Mouse (Mus musculus) midbrain, embryonic 10.5 days (tissue): ENCODE measurements around the gene Tmed2. TPM values are rescaled to one million over a fixed set of nuclear protein-coding genes. Genes with fewer than 3 reads are reported as not detected.

Source experiments
- DNase-seq: peaks from one replicate; pipeline ENCODE4 v3.0.0-alpha.2; 2017; ENCODE audit warnings: low spot score
- H3K27ac ChIP-seq: fragments of 300-500 bp; sonication (generic); replicated peaks from 2 replicates; pipeline ENCODE4 v1.5.1; 2016; ENCODE audit warnings: mild to moderate bottlenecking
- H3K27me3 ChIP-seq: fragments of 300-500 bp; sonication (generic); 2 replicates; pipeline ENCODE4 v1.6.1; 2016; ENCODE audit warnings: low read depth, mild to moderate bottlenecking; ENCODE audit not compliant: poor library complexity, severe bottlenecking
- H3K36me3 ChIP-seq: fragments of 300-500 bp; sonication (generic); 2 replicates; pipeline ENCODE4 v1.6.1; 2016; ENCODE audit warnings: mild to moderate bottlenecking, moderate library complexity
- H3K4me1 ChIP-seq: fragments of 300-500 bp; sonication (generic); 2 replicates; pipeline ENCODE4 v1.6.1; 2016
- H3K4me3 ChIP-seq: fragments of 300-500 bp; sonication (generic); 2 replicates; pipeline ENCODE4 v1.5.1; 2016; ENCODE audit warnings: mild to moderate bottlenecking, moderate library complexity
- H3K9me3 ChIP-seq: fragments of 300-500 bp; sonication (generic); replicated peaks from 2 replicates; pipeline ENCODE4 v1.6.1; 2016; ENCODE audit warnings: mild to moderate bottlenecking
- WGBS: fragments of 180-500 bp; shearing (Covaris S2); methylation state at CpG from one replicate; pipeline ENCODE4 v1.1.7; 2016; 5-methylcytosine and 5-hydroxymethylcytosine counted together
- polyA plus RNA-seq: library from polyadenylated mRNA; unstranded; fragments of >200 nt; fragmentation: Nextera tagmentation; extraction: Ambion mirVana; gene quantifications from 2 replicates; pipeline ENCODE4 v1.2.1, GENCODE M21; 2016

Gene Tmed2
- polyA plus RNA-seq, 1 experiment from 2014 or later = 495 TPM

DNA sequence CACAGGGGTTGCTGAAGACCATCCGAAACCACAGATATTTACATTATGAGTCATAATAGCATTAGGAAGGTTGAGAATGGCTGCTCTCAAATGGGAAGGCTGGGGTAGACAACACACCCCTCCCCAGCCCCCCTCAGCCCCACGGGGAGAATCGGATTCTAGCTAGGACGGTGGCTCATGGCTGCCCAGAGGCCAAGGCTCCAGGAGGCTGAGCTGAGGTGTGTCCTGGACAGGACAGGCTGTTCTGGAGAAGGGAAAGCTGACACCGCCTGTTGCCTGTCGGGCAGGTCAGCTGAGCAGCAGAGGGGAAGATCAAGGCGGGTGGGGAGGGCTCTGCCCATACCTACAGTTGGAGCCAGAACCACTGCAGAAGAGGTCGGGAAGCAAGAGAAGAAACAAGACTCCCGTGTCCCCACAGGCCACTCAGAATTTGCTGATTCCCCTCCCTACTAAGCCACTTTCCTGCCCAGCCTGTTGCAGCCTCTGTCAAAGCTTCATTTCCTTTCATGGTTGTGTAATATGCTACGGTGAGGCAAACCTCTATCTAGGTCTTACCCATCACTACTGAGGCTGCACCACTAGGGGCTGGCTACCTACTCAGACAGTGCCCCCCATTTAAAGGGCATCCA is 33.6 kb upstream of the Tmed2 start:
- WGBS = 86% methylated on average over 10 of the region's 10 CpGs
- no peak overlapping the region for H3K27ac ChIP-seq
- no peak for DNase-seq
- H3K9me3 ChIP-seq = no peaks in the 10 kb centered on the region
- no peaks in the 10 kb centered on the region for H3K4me1 ChIP-seq
- no peaks in the 10 kb centered on the region for H3K27me3 ChIP-seq
- peaks cover 96% of the 10 kb centered on the region for H3K36me3 ChIP-seq
- no peak overlapping the region for H3K4me3 ChIP-seq

DNA sequence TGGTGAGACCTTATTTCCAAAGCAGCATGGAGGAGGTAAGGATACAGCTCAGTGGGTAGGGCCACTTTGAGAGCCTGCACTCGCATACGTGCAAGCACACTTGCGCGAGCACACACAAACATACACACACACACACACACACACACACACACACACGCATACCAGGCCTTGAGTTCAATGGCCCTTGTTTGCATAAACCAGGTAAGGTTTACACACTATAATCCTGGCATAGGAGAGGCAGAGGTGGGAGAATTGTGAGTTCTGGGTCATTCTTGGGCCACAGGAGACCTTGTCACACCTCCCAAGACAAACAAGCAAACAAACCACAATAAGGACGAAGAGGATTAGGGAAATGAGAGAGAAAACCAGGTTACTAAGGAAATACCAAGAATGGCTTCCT is 31.3 kb upstream of the Tmed2 start:
- H3K4me3 ChIP-seq = no peak overlapping the region
- no peak overlapping the region for H3K27ac ChIP-seq
- WGBS = 92% methylated on average over 6 of the region's 6 CpGs
- H3K9me3 ChIP-seq = no peaks in the 10 kb centered on the region
- no peaks in the 10 kb centered on the region for H3K27me3 ChIP-seq
- DNase-seq = no peak
- H3K4me1 ChIP-seq = no peaks in the 10 kb centered on the region
- peaks cover 96% of the 10 kb centered on the region for H3K36me3 ChIP-seq

DNA sequence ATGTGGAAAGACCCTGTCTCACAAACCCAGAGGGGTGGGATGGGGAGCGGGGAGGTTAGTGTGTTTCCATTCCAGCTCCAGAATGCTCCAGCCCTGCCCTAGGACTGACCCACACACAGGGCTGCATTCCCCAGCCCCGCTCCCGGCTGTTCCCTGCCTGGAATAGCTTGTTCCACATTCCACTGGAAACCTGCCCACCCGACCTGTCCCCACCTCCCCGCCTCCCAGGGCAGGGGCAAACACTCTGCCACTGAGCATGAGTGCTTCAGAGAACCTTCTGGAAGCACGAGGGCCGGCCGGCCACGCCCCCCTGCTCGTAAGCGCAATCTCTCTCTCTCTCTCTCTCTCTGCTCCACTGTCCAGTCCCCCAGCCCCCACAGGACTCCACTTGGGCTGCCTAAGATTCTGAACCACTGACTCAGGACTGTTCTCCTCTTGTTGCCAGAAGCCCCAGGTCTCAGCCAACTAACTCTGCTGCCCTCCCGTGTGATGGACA is 30.7 kb upstream of the Tmed2 start:
- Histone ChIP-seq H3K27me3 (no peaks in the 10 kb centered on the region), H3K4me1 (no peaks in the 10 kb centered on the region), H3K27ac (no peak overlapping the region), H3K9me3 (no peaks in the 10 kb centered on the region), H3K36me3 (peaks cover 96% of the 10 kb centered on the region), H3K4me3 (no peak overlapping the region)
- DNase-seq = no peak
- 80% methylated on average over 12 of the region's 12 CpGs for WGBS

DNA sequence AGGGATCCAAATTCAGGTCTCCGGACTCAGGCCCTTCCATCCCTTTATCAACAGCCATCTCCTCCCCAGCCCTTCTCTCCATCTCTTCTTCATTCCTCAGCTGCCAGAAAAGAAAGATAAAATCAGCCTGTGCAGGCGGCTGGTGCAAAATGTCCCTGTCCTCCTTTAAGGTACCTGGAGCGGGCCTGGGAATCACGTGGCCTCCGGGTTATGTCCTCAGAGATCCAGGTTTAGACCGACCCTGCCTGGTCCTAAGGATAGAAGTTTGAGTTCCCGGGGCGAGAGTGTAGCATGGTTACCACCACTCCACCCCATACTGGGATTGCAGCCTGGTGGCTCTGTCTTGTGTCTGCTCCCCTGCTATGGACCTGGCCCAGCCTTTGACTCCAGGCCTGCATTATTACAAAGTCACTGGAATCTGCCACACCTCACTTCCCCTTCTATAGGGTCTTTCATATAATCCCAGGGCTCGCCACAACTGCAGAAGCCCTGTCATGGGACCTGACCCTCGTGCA is 29.9 kb upstream of the Tmed2 start:
- Histone ChIP-seq H3K36me3 (peaks cover 96% of the 10 kb centered on the region), H3K9me3 (no peaks in the 10 kb centered on the region), H3K4me3 (no peak overlapping the region), H3K27me3 (no peaks in the 10 kb centered on the region), H3K27ac (no peak overlapping the region), H3K4me1 (no peaks in the 10 kb centered on the region)
- WGBS = 88% methylated on average over 10 of the region's 10 CpGs
- DNase-seq = no peak

DNA sequence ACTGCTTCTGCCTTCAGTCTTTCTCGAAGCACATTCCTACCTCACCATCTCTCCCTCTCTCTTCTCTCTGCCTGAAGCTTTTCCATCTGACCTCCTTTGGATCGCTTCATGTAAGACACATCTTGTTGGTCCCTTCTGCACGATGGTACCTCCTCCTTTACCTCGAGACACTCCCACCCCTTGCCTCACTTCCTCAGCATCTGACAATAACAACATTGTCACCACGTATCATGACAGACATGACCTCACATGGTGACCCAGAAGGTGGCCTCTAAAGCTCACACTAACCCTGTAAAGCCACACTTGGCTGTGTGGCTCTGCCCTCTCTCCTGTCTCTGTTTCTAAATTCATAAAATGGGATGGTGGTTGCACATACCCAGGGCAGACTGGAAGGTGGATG is 24.7 kb upstream of the Tmed2 start:
- H3K36me3 ChIP-seq = peaks cover 95% of the 10 kb centered on the region
- H3K9me3 ChIP-seq = no peaks in the 10 kb centered on the region
- no peaks in the 10 kb centered on the region for H3K27me3 ChIP-seq
- no peak for DNase-seq
- H3K27ac ChIP-seq = no peak overlapping the region
- 88% methylated on average over 5 of the region's 5 CpGs for WGBS
- no peak overlapping the region for H3K4me3 ChIP-seq
- peaks cover 4% of the 10 kb centered on the region; the same call in 1 of the 2 replicates for H3K4me1 ChIP-seq

DNA sequence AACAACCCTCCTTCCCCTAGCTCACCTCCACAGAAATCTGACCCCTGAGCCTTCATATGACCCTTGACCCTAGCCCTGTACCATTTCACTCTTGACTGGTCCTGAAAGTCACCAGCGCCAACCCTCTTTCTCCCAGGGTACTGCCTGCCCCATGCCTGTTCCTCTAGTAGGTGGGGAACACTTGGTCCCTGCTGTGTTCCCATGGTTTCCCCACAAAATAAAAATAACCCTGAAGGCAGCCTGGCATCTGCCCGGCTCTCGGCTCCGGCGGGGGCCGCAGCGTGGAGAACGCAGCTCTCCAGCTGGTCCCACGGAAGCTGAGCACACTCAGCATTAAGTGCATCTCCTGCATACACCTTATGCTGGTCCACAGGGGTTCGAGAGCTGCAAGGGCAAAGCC is 21.8 kb upstream of the Tmed2 start:
- WGBS = 79% methylated on average over 10 of the region's 10 CpGs
- Histone ChIP-seq H3K36me3 (peaks cover 86% of the 10 kb centered on the region), H3K27me3 (no peaks in the 10 kb centered on the region), H3K4me1 (peaks cover 4% of the 10 kb centered on the region; the same call in 1 of the 2 replicates), H3K4me3 (no peak overlapping the region), H3K27ac (no peak overlapping the region), H3K9me3 (no peaks in the 10 kb centered on the region; the same call in 1 of the 2 replicates)
- no peak for DNase-seq

DNA sequence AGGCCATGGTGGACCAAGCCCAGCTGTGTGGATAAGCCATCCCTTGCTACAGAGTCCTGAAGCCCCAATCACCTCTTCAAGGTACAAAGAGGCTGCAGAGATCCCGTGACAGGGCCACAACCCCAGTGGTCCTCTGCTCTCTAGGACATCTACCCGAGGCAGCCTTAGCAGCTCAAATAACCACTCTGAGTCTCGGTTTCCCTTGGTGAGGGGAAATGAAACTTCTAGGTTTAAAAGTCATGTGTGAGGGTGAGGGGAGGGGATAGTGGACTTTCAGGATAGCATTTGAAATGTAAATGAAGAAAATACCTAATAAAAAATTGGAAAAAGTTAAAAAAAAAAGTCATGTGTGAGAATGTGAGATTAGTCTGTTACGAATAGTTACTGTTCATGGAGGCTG is 18.9 kb upstream of the Tmed2 start:
- 83% methylated on average over 4 of the region's 4 CpGs for WGBS
- H3K36me3 ChIP-seq = peaks cover 85% of the 10 kb centered on the region

DNA sequence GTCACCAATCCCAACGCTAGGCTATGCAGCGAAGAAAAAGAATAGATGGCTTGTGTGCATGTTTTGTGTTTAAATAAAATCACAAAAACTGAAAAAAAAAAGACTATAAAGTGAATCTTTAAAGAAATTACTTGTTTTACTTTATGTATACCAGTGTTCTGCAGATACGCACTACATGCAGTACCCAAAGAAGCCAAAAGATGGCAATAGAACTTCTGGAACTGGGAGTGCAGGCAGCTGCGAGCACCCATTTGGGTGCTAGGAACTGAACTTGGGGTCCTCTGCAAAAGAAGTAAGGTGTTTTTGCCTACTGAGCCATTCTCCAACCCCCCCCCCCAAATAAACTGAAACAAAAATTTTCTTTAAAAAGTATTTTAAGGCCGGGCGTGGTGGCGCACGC is 17.5 kb upstream of the Tmed2 start:
- Histone ChIP-seq H3K9me3 (no peaks in the 10 kb centered on the region; the same call in 1 of the 2 replicates), H3K36me3 (peaks cover 76% of the 10 kb centered on the region), H3K4me3 (no peak overlapping the region), H3K27me3 (no peaks in the 10 kb centered on the region), H3K27ac (no peak overlapping the region), H3K4me1 (peaks cover 5% of the 10 kb centered on the region)
- 95% methylated on average over 8 of the region's 8 CpGs for WGBS
- DNase-seq = no peak

More for the DNA sequence above, 18.9 kb upstream of the Tmed2 start:
- Histone ChIP-seq H3K9me3 (no peaks in the 10 kb centered on the region; the same call in 1 of the 2 replicates), H3K27ac (no peak overlapping the region), H3K4me1 (peaks cover 4% of the 10 kb centered on the region; the same call in 1 of the 2 replicates), H3K27me3 (no peaks in the 10 kb centered on the region), H3K4me3 (no peak overlapping the region)
- DNase-seq = no peak

DNA sequence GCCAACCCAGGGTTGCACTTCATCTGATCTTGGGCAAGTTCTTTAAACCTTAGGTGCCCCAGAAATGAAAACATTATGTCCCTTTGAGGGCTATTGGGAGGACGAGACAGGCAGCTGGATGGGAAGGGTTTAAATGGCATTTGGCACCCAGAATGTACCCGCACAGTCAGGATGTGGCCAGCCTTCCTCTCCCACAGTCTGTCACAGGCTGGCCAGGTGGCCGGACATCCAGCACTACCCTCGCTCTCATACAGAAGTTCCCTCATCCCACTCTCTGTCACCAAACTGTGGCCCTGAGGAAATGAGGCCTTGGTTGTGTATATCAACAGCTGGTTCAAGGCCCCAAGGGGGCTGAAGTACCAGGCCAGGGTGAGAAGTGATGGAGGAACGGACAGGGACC is 15.6 kb upstream of the Tmed2 start:
- Histone ChIP-seq H3K9me3 (no peaks in the 10 kb centered on the region; the same call in 1 of the 2 replicates), H3K4me3 (no peak overlapping the region), H3K27me3 (no peaks in the 10 kb centered on the region), H3K27ac (no peak overlapping the region), H3K36me3 (peaks cover 59% of the 10 kb centered on the region), H3K4me1 (peaks cover 20% of the 10 kb centered on the region)
- WGBS = 94% methylated on average over 5 of the region's 5 CpGs
- DNase-seq = no peak

DNA sequence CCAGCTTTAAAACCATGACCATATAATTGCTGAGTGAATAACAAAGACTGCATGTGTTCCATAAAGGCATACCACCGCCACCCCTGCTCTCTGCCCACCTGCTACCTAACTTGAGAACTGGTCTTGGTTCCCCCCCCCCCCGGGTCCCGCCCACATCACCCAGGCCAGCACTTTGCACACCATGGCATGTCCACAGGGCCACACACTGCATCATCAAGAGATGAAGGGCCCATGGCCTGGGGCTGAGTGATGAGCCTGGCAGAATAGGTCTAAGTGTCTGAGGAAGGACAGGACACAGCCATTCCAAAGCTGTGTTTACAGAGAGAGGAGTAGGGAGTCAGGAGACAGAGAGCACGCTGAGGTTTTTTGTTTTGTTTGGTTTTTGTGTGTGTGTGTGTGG is 12.1 kb upstream of the Tmed2 start:
- Histone ChIP-seq H3K9me3 (no peaks in the 10 kb centered on the region; the same call in 1 of the 2 replicates), H3K4me1 (peaks cover 48% of the 10 kb centered on the region), H3K4me3 (peak overlapping the region; percentile 90), H3K27me3 (no peaks in the 10 kb centered on the region), H3K36me3 (peaks cover 35% of the 10 kb centered on the region), H3K27ac (peak overlapping the region; percentile 66; the same call in 1 of the 2 replicates)
- 80% methylated on average over 4 of the region's 4 CpGs for WGBS
- no peak for DNase-seq

DNA sequence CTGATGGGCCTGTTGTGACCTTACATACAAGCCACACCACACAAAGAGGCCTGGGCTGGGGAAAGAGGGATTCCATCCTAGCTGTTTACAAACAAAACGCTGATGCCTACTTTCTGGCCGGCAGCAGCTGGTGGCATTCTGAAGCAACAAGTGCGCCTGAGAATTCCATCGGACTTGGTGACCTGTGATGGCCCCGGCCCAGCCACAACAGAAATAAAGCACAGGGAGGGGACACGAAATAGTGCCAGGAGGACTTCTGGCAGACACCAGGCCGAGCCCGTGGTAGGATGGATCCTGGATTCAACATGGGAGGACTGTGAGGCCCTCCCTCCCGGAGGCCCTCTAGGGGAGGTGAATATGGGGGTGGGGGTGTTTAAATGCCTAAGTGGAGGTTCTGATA is 11.7 kb upstream of the Tmed2 start:
- 63% methylated on average over 9 of the region's 9 CpGs for WGBS
- peaks cover 48% of the 10 kb centered on the region for H3K4me1 ChIP-seq
- H3K9me3 ChIP-seq = no peaks in the 10 kb centered on the region
- no peaks in the 10 kb centered on the region for H3K27me3 ChIP-seq
- H3K27ac ChIP-seq = peak overlapping the region; percentile 66
- peaks cover 31% of the 10 kb centered on the region for H3K36me3 ChIP-seq
- no peak for DNase-seq
- peak overlapping the region; percentile 90 for H3K4me3 ChIP-seq

DNA sequence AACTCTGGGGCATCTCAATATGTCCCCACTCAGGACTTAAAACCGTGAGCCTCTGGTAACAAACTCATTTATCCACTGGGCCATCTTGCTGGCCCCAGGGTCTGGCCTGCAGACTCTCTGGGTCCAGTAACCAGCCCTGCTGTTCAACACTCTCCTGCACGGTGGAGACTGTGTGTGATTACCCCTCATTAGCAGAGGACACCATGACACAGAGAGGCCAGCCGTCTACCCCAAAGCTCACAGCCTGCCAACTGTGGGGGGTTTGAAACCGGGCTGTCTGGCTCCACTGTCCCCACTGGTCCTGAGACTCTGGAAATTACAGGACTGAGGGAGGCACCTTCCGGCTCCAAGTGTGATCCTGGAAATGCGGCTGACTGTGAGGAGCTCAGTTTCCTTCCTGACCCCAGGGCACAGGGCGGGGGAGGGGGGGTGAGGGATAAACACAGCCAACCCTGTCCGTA is 11.3 kb upstream of the Tmed2 start:
- H3K27me3 ChIP-seq = no peaks in the 10 kb centered on the region
- peaks cover 48% of the 10 kb centered on the region for H3K4me1 ChIP-seq
- no peaks in the 10 kb centered on the region for H3K9me3 ChIP-seq
- peak overlapping the region; percentile 66 for H3K27ac ChIP-seq
- DNase-seq = no peak
- peak overlapping the region; percentile 90 for H3K4me3 ChIP-seq
- H3K36me3 ChIP-seq = peaks cover 26% of the 10 kb centered on the region
- 52% methylated on average over 8 of the region's 8 CpGs for WGBS

DNA sequence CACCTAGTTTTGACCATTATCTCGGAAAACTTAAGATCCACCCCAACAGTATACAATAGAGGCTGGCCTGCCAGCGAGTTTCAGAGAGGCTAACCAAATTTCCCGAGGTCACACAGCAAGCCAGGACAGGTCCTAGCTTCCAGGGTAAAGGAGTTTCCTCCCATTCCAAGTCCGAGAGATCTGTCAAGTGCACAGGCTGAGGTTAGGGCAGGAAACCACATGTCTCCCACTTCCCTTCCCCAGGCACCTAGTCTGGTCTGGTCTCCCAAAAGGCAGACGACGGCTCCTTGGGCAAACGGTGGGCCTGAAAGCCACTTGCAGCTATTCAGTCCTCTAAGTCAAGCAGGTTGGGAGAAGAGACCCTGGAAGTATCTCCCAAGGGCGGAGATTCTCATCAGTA is 10.8 kb upstream of the Tmed2 start:
- Histone ChIP-seq H3K4me3 (peak overlapping the region; percentile 90), H3K27ac (peak overlapping the region; percentile 66; the same call in 1 of the 2 replicates), H3K9me3 (no peaks in the 10 kb centered on the region), H3K27me3 (no peaks in the 10 kb centered on the region), H3K36me3 (peaks cover 21% of the 10 kb centered on the region), H3K4me1 (peaks cover 48% of the 10 kb centered on the region)
- WGBS = 66% methylated on average over 8 of the region's 8 CpGs
- no peak for DNase-seq
